Comparison of ENCODE assay signal across 11 mouse cellular contexts in the genomic region with DNA sequence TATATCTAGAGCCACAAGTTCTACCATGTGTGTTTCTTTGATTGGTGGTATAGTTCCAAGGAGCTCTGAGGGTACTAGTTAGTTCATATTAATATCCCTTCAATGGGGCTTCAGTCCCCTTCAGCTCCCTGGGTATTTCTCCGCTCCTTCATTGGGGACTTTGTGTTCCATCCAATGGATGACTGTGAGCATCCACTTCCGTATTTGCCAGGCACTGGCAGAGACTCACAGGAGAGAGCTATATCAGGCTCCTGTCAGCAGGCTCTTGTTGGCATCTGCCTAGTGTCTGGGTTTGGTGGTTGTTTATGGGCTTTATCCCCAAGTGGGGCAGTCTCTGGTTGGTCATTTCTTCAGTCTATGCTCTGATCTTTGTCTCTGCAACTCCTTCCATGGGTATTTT. TPM values are rescaled to one million over a fixed set of nuclear protein-coding genes. Genes with fewer than 3 reads are reported as not detected.
"Had no signal": no experiment of that assay in that cellular context is flagged by ENCODE, and none has a peak within 500 bp of the region (broad histone marks: within the 10 kb centered on the region; RNA-seq: fewer than 3 reads in every experiment).

No protein-coding gene starts in this region.

RNA-seq across cellular contexts. Expression of gene Olfr1120, which starts 5.5 kb away (rescaled TPM):
- total RNA-seq: left cerebral cortex, postnatal 10 days; left cerebral cortex, postnatal 14 days; left cerebral cortex, postnatal 25 days; left cerebral cortex, postnatal 36 days; left cerebral cortex, postnatal 4 days; liver, adult 2 months; megakaryocyte progenitor cell, adult 5-6 weeks; megakaryocyte, adult 5-6 weeks; megakaryocyte-erythroid progenitor cell, adult 5-6 weeks; midbrain, postnatal 0 days; monocyte, adult 5-6 weeks had no signal

RNA-seq across cellular contexts. Expression of gene Olfr1121, which starts 9.6 kb away (rescaled TPM):
- total RNA-seq: left cerebral cortex, postnatal 10 days; left cerebral cortex, postnatal 14 days; left cerebral cortex, postnatal 25 days; left cerebral cortex, postnatal 36 days; left cerebral cortex, postnatal 4 days; liver, adult 2 months; megakaryocyte progenitor cell, adult 5-6 weeks; megakaryocyte, adult 5-6 weeks; megakaryocyte-erythroid progenitor cell, adult 5-6 weeks; midbrain, postnatal 0 days; monocyte, adult 5-6 weeks had no signal

RNA-seq across cellular contexts. Expression of gene Olfr1122, which starts 25.5 kb away (rescaled TPM):
- total RNA-seq: left cerebral cortex, postnatal 10 days; liver, adult 2 months; megakaryocyte progenitor cell, adult 5-6 weeks; megakaryocyte, adult 5-6 weeks; megakaryocyte-erythroid progenitor cell, adult 5-6 weeks; midbrain, postnatal 0 days; monocyte, adult 5-6 weeks had no signal

RNA-seq across cellular contexts. Expression of gene Olfr1118, which starts 52.7 kb away (rescaled TPM):
- total RNA-seq: left cerebral cortex, postnatal 10 days; left cerebral cortex, postnatal 14 days; left cerebral cortex, postnatal 25 days; left cerebral cortex, postnatal 36 days; left cerebral cortex, postnatal 4 days; liver, adult 2 months; megakaryocyte progenitor cell, adult 5-6 weeks; megakaryocyte-erythroid progenitor cell, adult 5-6 weeks; midbrain, postnatal 0 days; monocyte, adult 5-6 weeks had no signal

RNA-seq across cellular contexts. Expression of gene Olfr1123, which starts 56.3 kb away (rescaled TPM):
- total RNA-seq: left cerebral cortex, postnatal 10 days; left cerebral cortex, postnatal 14 days; left cerebral cortex, postnatal 25 days; left cerebral cortex, postnatal 36 days; left cerebral cortex, postnatal 4 days; liver, adult 2 months; megakaryocyte progenitor cell, adult 5-6 weeks; megakaryocyte, adult 5-6 weeks; megakaryocyte-erythroid progenitor cell, adult 5-6 weeks; midbrain, postnatal 0 days; monocyte, adult 5-6 weeks had no signal
